ENCODE assay signal across 8 mouse cellular contexts in the genomic region with DNA sequence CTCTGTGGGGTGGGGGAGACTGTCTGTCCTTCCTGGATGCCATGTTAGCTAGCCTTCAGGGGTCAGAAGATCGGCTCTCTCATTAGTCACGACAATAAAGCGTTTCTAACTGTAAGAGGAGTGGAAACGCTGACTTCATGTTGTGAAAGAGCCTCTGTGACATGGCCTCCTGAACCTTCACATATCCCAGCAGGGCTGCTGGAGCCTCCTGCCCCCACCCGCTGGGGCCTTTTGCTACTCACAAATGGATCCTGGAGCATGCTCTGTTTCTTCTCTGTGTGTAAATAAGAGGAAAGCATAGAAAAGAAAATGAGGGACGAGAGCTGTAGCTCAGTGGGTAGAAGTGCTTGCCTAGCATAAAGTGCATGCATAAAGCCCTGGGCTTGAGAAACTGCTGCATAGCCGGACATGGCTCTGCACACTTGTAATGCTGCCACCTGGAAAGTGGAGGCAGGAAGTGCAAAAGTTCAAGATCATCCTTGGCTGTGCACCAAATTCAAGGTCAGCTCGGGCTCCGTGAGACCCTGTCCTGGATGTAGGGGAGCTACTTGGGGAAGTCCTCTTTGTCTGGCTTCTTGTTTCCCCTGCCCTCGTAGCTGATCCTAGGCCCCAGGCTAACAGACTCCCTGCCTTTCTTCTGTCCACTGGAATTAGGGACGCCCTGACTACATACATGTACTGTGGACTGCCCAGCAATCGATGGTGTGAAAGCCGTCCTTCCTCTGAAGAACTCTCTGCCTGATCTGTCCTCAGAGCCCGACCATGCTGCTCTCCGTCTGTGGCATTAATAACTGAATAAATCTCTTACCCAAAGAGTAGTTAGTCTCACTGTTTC.
A peak's percentile ranks its signal among the peaks of the same experiment; 100 is the strongest.
DNase-seq lines count a peak whose midpoint lies in the region; ATAC-seq and TF ChIP-seq lines count a peak whose summit lies in the region.

No protein-coding gene starts in this region.

- no peaks in the 10 kb centered on the region for H3K4me1 ChIP-seq in forebrain, postnatal 0 days (ENCODE audit: insufficient read depth)
- peaks cover 16% of the 10 kb centered on the region; the same call in 1 of the 2 replicates for H3K4me1 ChIP-seq in kidney, adult 2 months (ENCODE audit: control insufficient read depth, insufficient read depth, low read length)
- peaks cover 18% of the 10 kb centered on the region for H3K4me1 ChIP-seq in lung, embryonic 16.5 days (replicated peaks; ENCODE audit: control insufficient read depth, insufficient read depth, low read length)
- H3K4me1 ChIP-seq in stomach, postnatal 0 days (replicated peaks; ENCODE audit: control insufficient read depth, insufficient read depth), result no peaks in the 10 kb centered on the region

- WGBS in forebrain, postnatal 0 days, result 26% methylated on average over 15 of the region's 15 CpGs
- 29% methylated on average over 15 of the region's 15 CpGs for WGBS in kidney, adult 2 months
- WGBS in lung, embryonic 16.5 days, result 28% methylated on average over 15 of the region's 15 CpGs
- 38% methylated on average over 15 of the region's 15 CpGs for WGBS in stomach, postnatal 0 days

- DNase-seq in 416B (ENCODE audit: low read depth), result peak; percentile 34
- DNase-seq in adrenal gland, postnatal 14 days, result peak; percentile 76
- DNase-seq in forebrain, postnatal 0 days, result no peak
- DNase-seq in kidney, adult 2 months, result peak; percentile 87
- DNase-seq in stomach, postnatal 0 days (ENCODE audit: low spot score), result no peak

- no peak overlapping the region for H3K27ac ChIP-seq in forebrain, postnatal 0 days (ENCODE audit: low read depth, low read length)
- H3K27ac ChIP-seq in kidney, adult 2 months (ENCODE audit: insufficient read depth, low read depth, low read length), result peak overlapping the region; percentile 40
- H3K27ac ChIP-seq in lung, embryonic 16.5 days (ENCODE audit: low read length), result peak overlapping the region; percentile 83
- H3K27ac ChIP-seq in stomach, postnatal 0 days (replicated peaks), result peak overlapping the region; percentile 67

- H3K9ac ChIP-seq in forebrain, postnatal 0 days, result no peak overlapping the region
- H3K9ac ChIP-seq in lung, embryonic 16.5 days (ENCODE audit: low read length), result peak overlapping the region; percentile 34; the same call in 1 of the 2 replicates
- peak overlapping the region; percentile 5; the same call in 1 of the 2 replicates for H3K9ac ChIP-seq in stomach, postnatal 0 days (ENCODE audit: low read length)

- no peak overlapping the region for H3K4me2 ChIP-seq in forebrain, postnatal 0 days (ENCODE audit: low read depth)
- 0 out of 2 replicates have a peak overlapping the region, but pooled peaks have one; percentile 18 for H3K4me2 ChIP-seq in lung, embryonic 16.5 days (ENCODE audit: low read depth, low read length)
- H3K4me2 ChIP-seq in stomach, postnatal 0 days (replicated peaks; ENCODE audit: low read depth), result no peak overlapping the region

- no peaks in the 10 kb centered on the region for H3K9me3 ChIP-seq in forebrain, postnatal 0 days (ENCODE audit: low read length)
- H3K9me3 ChIP-seq in lung, embryonic 16.5 days (ENCODE audit: control insufficient read depth, low read length), result no peaks in the 10 kb centered on the region
- no peaks in the 10 kb centered on the region for H3K9me3 ChIP-seq in stomach, postnatal 0 days (ENCODE audit: control insufficient read depth, low read length)

- peaks cover 14% of the 10 kb centered on the region for H3K36me3 ChIP-seq in forebrain, postnatal 0 days (ENCODE audit: insufficient read depth)
- H3K36me3 ChIP-seq in kidney, adult 2 months (ENCODE audit: control insufficient read depth, insufficient read depth, low read length), result peaks cover 7% of the 10 kb centered on the region
- peaks cover 34% of the 10 kb centered on the region for H3K36me3 ChIP-seq in lung, embryonic 16.5 days (ENCODE audit: control insufficient read depth, insufficient read depth, low read length)
- peaks cover 31% of the 10 kb centered on the region for H3K36me3 ChIP-seq in stomach, postnatal 0 days (ENCODE audit: control insufficient read depth, insufficient read depth, low read length)

- TF ChIP-seq POLR2A in kidney, adult 2 months (IDR thresholded peaks at IDR 0.05; ENCODE audit: low read depth, low read length), result no peak

- H3K4me3 ChIP-seq in forebrain, postnatal 0 days (ENCODE audit: low read depth, low read length), result no peak overlapping the region
- H3K4me3 ChIP-seq in kidney, adult 2 months (ENCODE audit: insufficient read depth, low read depth, low read length), result no peak overlapping the region
- H3K4me3 ChIP-seq in lung, embryonic 16.5 days (ENCODE audit: low read length), result no peak overlapping the region
- H3K4me3 ChIP-seq in stomach, postnatal 0 days (ENCODE audit: low read depth, low read length), result no peak overlapping the region

- no peak for TF ChIP-seq EP300 in stomach, postnatal 0 days (optimal IDR thresholded peaks at IDR 0.05)

- no peaks in the 10 kb centered on the region for H3K27me3 ChIP-seq in forebrain, postnatal 0 days (ENCODE audit: insufficient read depth, low read length)
- H3K27me3 ChIP-seq in kidney, adult 2 months (replicated peaks; ENCODE audit: control insufficient read depth, insufficient read depth, low read length), result no peaks in the 10 kb centered on the region
- H3K27me3 ChIP-seq in lung, embryonic 16.5 days (ENCODE audit: control insufficient read depth, insufficient read depth, low read depth, low read length), result no peaks in the 10 kb centered on the region
- no peaks in the 10 kb centered on the region for H3K27me3 ChIP-seq in stomach, postnatal 0 days (ENCODE audit: control insufficient read depth, insufficient read depth, low read length)

- ATAC-seq in forebrain, postnatal 0 days, result peak; percentile 24; the same call in 1 of the 2 replicates
- ATAC-seq in lung, embryonic 16.5 days (ENCODE audit: low read depth), result peak; percentile 67
- peak; percentile 43 for ATAC-seq in stomach, postnatal 0 days (ENCODE audit: low FRiP score, low TSS enrichment)
- ATAC-seq in activated CD4-positive, CD25-positive, alpha-beta regulatory T cell, adult 4 months, result no peak
- no peak for ATAC-seq in erythroid progenitor cell, adult 5-6 weeks (replicated peaks; ENCODE audit: low FRiP score, poor library complexity, severe bottlenecking)

- no peak for TF ChIP-seq CTCF in forebrain, postnatal 0 days (IDR thresholded peaks at IDR 0.05; ENCODE audit: low read depth)
- no peak for TF ChIP-seq CTCF in kidney, adult 2 months (conservative IDR thresholded peaks at IDR 0.05; ENCODE audit: insufficient read depth, insufficient read length, low read depth, low read length)
- TF ChIP-seq CTCF in stomach, postnatal 0 days (IDR thresholded peaks at IDR 0.05; ENCODE audit: low read depth), result peak; percentile 12; the same call in 1 of the 2 replicates

Comparison
In these comparisons a context has a peak if more than half of its experiments do, and no peak if none do; other contexts are left out.
1. DNase-seq: peak in 416B (single experiment), adrenal gland, postnatal 14 days (single experiment) and kidney, adult 2 months (single experiment); none in forebrain, postnatal 0 days (single experiment) and stomach, postnatal 0 days (single experiment).
2. ATAC-seq: peak in forebrain, postnatal 0 days (single experiment), lung, embryonic 16.5 days (single experiment) and stomach, postnatal 0 days (single experiment); none in activated CD4-positive, CD25-positive, alpha-beta regulatory T cell, adult 4 months (single experiment) and erythroid progenitor cell, adult 5-6 weeks (single experiment).